Mouse (Mus musculus) megakaryocyte, embryonic 14.5 days (primary cell): Measurements from ENCODE around the gene Nxpe5.

Experiments used
- FLI1 ChIP-seq: IDR thresholded peaks from 2 replicates; pipeline ENCODE4 v1.6.1; 2012; ENCODE audit warnings: low read length, inconsistent platforms, mixed read lengths
- GATA1 ChIP-seq: IDR thresholded peaks from 3 replicates; pipeline ENCODE4 v1.6.1; 2012; ENCODE audit warnings: mixed read lengths, low read length, inconsistent platforms, borderline replicate concordance

DNA sequence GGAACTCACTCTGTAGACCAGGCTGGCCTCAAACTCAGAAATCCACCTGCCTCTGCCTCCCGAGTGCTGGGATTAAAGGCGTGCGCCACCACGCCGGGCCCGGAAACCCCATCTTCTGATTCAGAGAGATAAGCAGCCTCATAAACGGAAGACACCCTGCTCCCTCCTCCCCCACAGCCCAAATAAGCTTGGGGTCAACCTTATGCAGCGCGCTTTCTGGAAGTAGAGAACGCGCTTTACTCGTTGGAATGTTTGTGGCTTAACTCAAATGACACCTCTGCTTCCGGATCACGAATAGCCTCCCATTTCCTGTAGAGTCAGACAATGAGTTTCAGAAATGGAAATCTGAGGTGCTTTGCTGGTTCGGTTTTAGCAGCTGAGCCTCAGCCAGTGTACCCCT is 55.1 kb downstream of the Nxpe5 start:
- TF ChIP-seq GATA1 (no peak), FLI1 (no peak)
